Mouse (Mus musculus): ENCODE measurements around the gene Kdm3a.

Kdm3a gene

GRCm38 (mm10) chr6:71579478-71579877, 53.3 kb downstream of the Kdm3a start:
- DNase-seq (ENCODE audit: low read depth, low spot score) = no peak

- no peak for DNase-seq (ENCODE audit: low read depth, low spot score)
These were observed 57.4 kb downstream of the Kdm3a start for GRCm38 (mm10) chr6:71575359-71575758.

- no peak for DNase-seq (ENCODE audit: low read depth, low spot score)
These were observed 63.8 kb downstream of the Kdm3a start for GRCm38 (mm10) chr6:71569025-71569424.

- DNase-seq (ENCODE audit: low read depth, low spot score) = no peak
These were observed 64.2 kb downstream of the Kdm3a start for GRCm38 (mm10) chr6:71568616-71569015.

DNA sequence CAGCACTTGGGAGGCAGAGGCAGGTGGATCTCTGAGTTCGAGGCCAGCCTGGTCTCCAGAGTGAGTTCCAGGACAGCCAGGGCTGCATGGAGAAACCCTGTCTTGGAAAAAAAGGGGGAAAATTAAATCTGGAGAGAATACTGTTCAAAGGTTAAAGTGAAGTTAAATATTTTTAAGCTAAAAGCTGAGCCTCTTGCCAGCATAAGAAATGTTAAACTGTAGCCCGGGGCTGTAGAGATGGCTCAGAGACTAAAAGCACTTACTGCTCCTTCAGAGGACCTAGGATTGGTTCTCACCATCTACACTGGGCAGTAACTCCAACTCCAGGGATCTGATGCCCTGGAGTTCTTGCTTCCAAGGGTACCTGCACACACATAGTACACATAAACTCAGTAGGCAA, 76.0 kb downstream of the Kdm3a start:
- no peak for DNase-seq (ENCODE audit: low read depth, low spot score)

DNA sequence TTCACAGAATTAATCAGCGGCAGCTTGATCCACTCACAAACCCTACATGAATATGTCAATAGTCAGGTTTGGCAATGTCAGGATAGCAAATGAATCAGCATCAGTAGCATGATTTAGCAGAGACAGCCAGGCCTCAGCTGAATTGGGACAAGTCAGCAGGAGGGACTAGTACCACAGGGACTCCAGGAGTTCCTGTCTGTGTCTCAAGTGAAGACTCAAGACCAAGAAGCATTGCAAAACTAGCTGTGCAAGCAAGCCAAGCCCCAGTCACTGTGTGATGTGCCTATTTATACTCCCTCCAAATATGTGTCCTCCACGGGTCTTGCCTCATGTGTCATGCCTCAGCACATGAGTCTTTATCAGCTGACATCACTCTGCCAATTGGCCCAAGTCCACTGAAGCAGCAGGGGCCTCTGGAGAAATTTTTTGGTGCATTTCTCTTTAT, 77.3 kb downstream of the Kdm3a start:
- DNase-seq (ENCODE audit: low read depth, low spot score) = peak; percentile 15

GRCm38 (mm10) chr6:71543686-71544499, 88.9 kb downstream of the Kdm3a start, which contains the start of gene Chmp3:
Gene Chmp3 (plus strand): TSS chr6:71543797.
- DNase-seq (ENCODE audit: low read depth, low spot score) = peak; percentile 92
